22 mouse cellular contexts compared by ENCODE assay signal in the genomic region with DNA sequence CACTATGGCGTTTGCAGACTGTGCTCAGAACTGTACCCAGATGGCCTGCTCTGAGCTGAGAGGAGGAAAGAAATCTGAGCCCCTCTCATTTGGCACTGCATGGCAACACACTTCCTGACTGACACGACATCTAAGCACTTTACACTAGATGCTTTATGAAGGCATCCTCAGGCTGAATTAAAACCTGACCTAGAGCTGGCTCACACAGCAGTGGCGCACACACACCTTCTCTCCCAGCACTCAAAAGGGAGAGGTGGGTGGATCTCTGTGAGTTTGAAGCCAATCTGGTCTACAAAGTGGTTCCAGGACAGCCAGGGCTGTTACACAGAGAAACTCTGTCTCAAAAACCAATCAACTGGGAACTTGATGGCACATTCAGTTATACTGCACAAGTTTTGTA. TPM values are rescaled to one million over a fixed set of nuclear protein-coding genes. Genes with fewer than 3 reads are reported as not detected.
DNase-seq lines count a peak whose midpoint lies in the region; ATAC-seq lines count a peak whose summit lies in the region.
"Had no signal": no experiment of that assay in that cellular context is flagged by ENCODE, and none has a peak within 500 bp of the region (broad histone marks: within the 10 kb centered on the region; RNA-seq: fewer than 3 reads in every experiment).

No protein-coding gene starts in this region.

- no peak for ATAC-seq in heart, embryonic 13.5 days (ENCODE audit: extremely low read depth, insufficient number of reproducible peaks, low FRiP score, low TSS enrichment)
- no peak for ATAC-seq in embryonic facial prominence, embryonic 12.5 days (ENCODE audit: insufficient number of reproducible peaks, insufficient read depth, low FRiP score, low TSS enrichment)
- ATAC-seq in intestine, embryonic 16.5 days: no peak
- ATAC-seq: forebrain, embryonic 14.5 days; intestine, postnatal 0 days had no signal

- no peaks in the 10 kb centered on the region for H3K9me3 ChIP-seq in heart, embryonic 13.5 days
- no peaks in the 10 kb centered on the region for H3K9me3 ChIP-seq in embryonic facial prominence, embryonic 12.5 days
- H3K9me3 ChIP-seq in intestine, embryonic 16.5 days (ENCODE audit: control insufficient read depth, low read length): no peaks in the 10 kb centered on the region
- H3K9me3 ChIP-seq: embryonic facial prominence, embryonic 15.5 days; forebrain, embryonic 10.5 days; hindbrain, embryonic 15.5 days had no signal

- 0 out of 2 replicates have a peak overlapping the region, but pooled peaks have one; percentile 24 for H3K27ac ChIP-seq in heart, embryonic 13.5 days (replicated peaks)
- peak overlapping the region; percentile 55 for H3K27ac ChIP-seq in embryonic facial prominence, embryonic 12.5 days
- no peak overlapping the region for H3K27ac ChIP-seq in intestine, embryonic 16.5 days (ENCODE audit: low read length)
- H3K27ac ChIP-seq: embryonic facial prominence, embryonic 15.5 days; forebrain, embryonic 10.5 days; gastrocnemius, adult 2 months; hindbrain, embryonic 15.5 days had no signal

- no peak overlapping the region for H3K4me2 ChIP-seq in heart, embryonic 13.5 days
- no peak overlapping the region for H3K4me2 ChIP-seq in embryonic facial prominence, embryonic 12.5 days (replicated peaks)
- no peak overlapping the region for H3K4me2 ChIP-seq in intestine, embryonic 16.5 days (ENCODE audit: low read depth, low read length)
- H3K4me2 ChIP-seq: embryonic facial prominence, embryonic 15.5 days; hindbrain, embryonic 15.5 days had no signal

- H3K4me3 ChIP-seq in heart, embryonic 13.5 days: no peak overlapping the region
- no peak overlapping the region for H3K4me3 ChIP-seq in embryonic facial prominence, embryonic 12.5 days
- no peak overlapping the region for H3K4me3 ChIP-seq in intestine, embryonic 16.5 days (ENCODE audit: low read length)
- H3K4me3 ChIP-seq: embryonic facial prominence, embryonic 15.5 days; erythroblast, embryonic 14.5 days; forebrain, embryonic 10.5 days; gastrocnemius, adult 2 months; hindbrain, embryonic 15.5 days had no signal

- WGBS in heart, embryonic 13.5 days: 60% methylated on average over 3 of the region's 3 CpGs
- WGBS in embryonic facial prominence, embryonic 12.5 days: 37% methylated on average over 3 of the region's 3 CpGs
- 70% methylated on average over 3 of the region's 3 CpGs for WGBS in intestine, embryonic 16.5 days

- DNase-seq in heart, postnatal 10 days: no peak
- peak; percentile 61 for DNase-seq in brain, adult 2 months (ENCODE audit: low read depth, low spot score)
- peak; percentile 23 for DNase-seq in telencephalon, adult 2 months (ENCODE audit: low read depth, low spot score)
- DNase-seq: adrenal gland, adult 2 months; adrenal gland, postnatal 25 days; cerebellum, adult 2 months; cerebellum, postnatal 10 days; gastrocnemius, adult 2 months; gastrocnemius, postnatal 36 days; heart, adult 11 months; heart, postnatal 14 days had no signal

- intact Hi-C loops in heart, postnatal 10 days (cut with DNase I): loop anchor here (5.0 kb wide), 1 partner anchor 268 kb away; no protein-coding TSS in a partner anchor

- peaks cover 10% of the 10 kb centered on the region; the same call in 1 of the 2 replicates for H3K4me1 ChIP-seq in heart, embryonic 13.5 days
- H3K4me1 ChIP-seq in embryonic facial prominence, embryonic 12.5 days: 0 out of 2 replicates have a peak, but pooled peaks cover 11% of the 10 kb centered on the region
- peaks cover 14% of the 10 kb centered on the region for H3K4me1 ChIP-seq in intestine, embryonic 16.5 days (ENCODE audit: control insufficient read depth, insufficient read depth, low read length)

- peaks cover 90% of the 10 kb centered on the region for H3K36me3 ChIP-seq in heart, embryonic 13.5 days
- peaks cover 48% of the 10 kb centered on the region for H3K36me3 ChIP-seq in embryonic facial prominence, embryonic 12.5 days
- peaks cover 11% of the 10 kb centered on the region; the same call in 1 of the 2 replicates for H3K36me3 ChIP-seq in intestine, embryonic 16.5 days (ENCODE audit: control insufficient read depth, insufficient read depth, low read length)

- no peak overlapping the region for H3K9ac ChIP-seq in heart, embryonic 13.5 days
- H3K9ac ChIP-seq in embryonic facial prominence, embryonic 12.5 days: no peak overlapping the region
- no peak overlapping the region for H3K9ac ChIP-seq in intestine, embryonic 16.5 days (ENCODE audit: low read depth, low read length)
- H3K9ac ChIP-seq: embryonic facial prominence, embryonic 15.5 days; hindbrain, embryonic 15.5 days had no signal

- H3K27me3 ChIP-seq in heart, embryonic 13.5 days (replicated peaks): no peaks in the 10 kb centered on the region
- H3K27me3 ChIP-seq in embryonic facial prominence, embryonic 12.5 days: no peaks in the 10 kb centered on the region
- H3K27me3 ChIP-seq in intestine, embryonic 16.5 days (replicated peaks; ENCODE audit: control insufficient read depth, insufficient read depth, low read length): no peaks in the 10 kb centered on the region
- H3K27me3 ChIP-seq: embryonic facial prominence, embryonic 15.5 days; hindbrain, embryonic 15.5 days had no signal

RNA-seq across cellular contexts. Expression of a gene that starts 49.3 kb away (rescaled TPM):
- 519 and 566 TPM in 2 replicates for polyA plus RNA-seq in heart, embryonic 13.5 days (2015; fragmentation: Nextera tagmentation; extraction: Ambion mirVana)
- total RNA-seq in heart, postnatal 10 days (2021): over 10,000 TPM in 1 of 2 experiments, 1,000 to 10,000 TPM in 1; 9,939 to 10,365 TPM
- 1.2 and 1.3 TPM in 2 replicates for polyA plus RNA-seq in embryonic facial prominence, embryonic 12.5 days (2016; fragmentation: Nextera tagmentation; extraction: Ambion mirVana)
- polyA plus RNA-seq in intestine, embryonic 16.5 days (2015; fragmentation: Nextera tagmentation; extraction: Ambion mirVana): 0.48 and 0.56 TPM in 2 replicates
- total RNA-seq: ES-E14; hematopoietic stem cell, adult 5-6 weeks had no signal
- polyA plus RNA-seq: adrenal gland, adult 2 months; erythroblast, embryonic 14.5 days; forebrain, embryonic 14.5 days had no signal

RNA-seq across cellular contexts. Expression of a gene that starts 55.2 kb away (rescaled TPM):
- 0.06 and 0.15 TPM in 2 replicates for polyA plus RNA-seq in heart, embryonic 13.5 days (2015; fragmentation: Nextera tagmentation; extraction: Ambion mirVana)
- total RNA-seq in heart, postnatal 10 days (2021): 1 to 10 TPM; 1.6 to 1.7 TPM
- polyA plus RNA-seq in embryonic facial prominence, embryonic 12.5 days (2016; fragmentation: Nextera tagmentation; extraction: Ambion mirVana): 0.09 TPM in 1 of 2 replicates, not detected in the other
- 0.38 and 0.42 TPM in 2 replicates for polyA plus RNA-seq in intestine, embryonic 16.5 days (2015; fragmentation: Nextera tagmentation; extraction: Ambion mirVana)
- total RNA-seq: hematopoietic stem cell, adult 5-6 weeks had no signal
- polyA plus RNA-seq: forebrain, embryonic 14.5 days; hindbrain, embryonic 15.5 days had no signal

Comparison
In these comparisons a context has a peak if more than half of its experiments do, and no peak if none do; other contexts are left out.
1. DNase-seq: peak in brain, adult 2 months (single experiment) and telencephalon, adult 2 months (single experiment); none in heart, postnatal 10 days (0 of 2).
2. RNA of a gene that starts 49.3 kb away (polyA plus RNA-seq): 519 to 566 TPM in heart, embryonic 13.5 days; 1.2 to 1.3 TPM in embryonic facial prominence, embryonic 12.5 days and 0.48 to 0.56 TPM in intestine, embryonic 16.5 days; every median in the first group is over 100 times any median in the second.